Mouse (Mus musculus) Patski (cell line): ENCODE measurements at regions not wholly inside any gene's neighbourhood (a gene's known extent, or its start where the extent isn't known, plus 50 kb on each side); places are given as distances from the start of the nearest gene placed in this dataset.
A peak's percentile ranks its signal among the peaks of the same experiment; 100 is the strongest.

Experiments
- ATAC-seq: fragments of 100-300 bp; one replicate; pipeline ENCODE4 v1.8.0; 2021
- CTCF ChIA-PET: fragments of 350-600 bp; sonication (Branson Sonifier 250); formaldehyde crosslinking; loops from one replicate; lab custom pipeline; 2022; ENCODE audit warnings: inconsistent platforms; lab: Charles Lee
- POLR2A ChIA-PET: fragments of 350-600 bp; sonication (Branson Sonifier 250); formaldehyde crosslinking; loops from one replicate; lab custom pipeline; 2022; ENCODE audit warnings: antibody characterized with exemption, inconsistent platforms; lab: Charles Lee
- DNase-seq: peaks from one replicate; pipeline ENCODE4 v3.0.0-alpha.2; 2011; ENCODE audit warnings: low read depth, low spot score
- H3K27me3 ChIP-seq: fragments of 371-371 bp; one replicate; pipeline ENCODE4 v1.5.1; 2021
- CTCF ChIP-seq: fragments of 100-300 bp; IDR thresholded peaks from one replicate; pipeline ENCODE4 v1.5.1; 2021
- in situ Hi-C: fragments of 300-500 bp; cut with MboI; formaldehyde crosslinking; loops from 3 replicates; pipeline ENCODE4 v1.11.1; 2018; ENCODE audit warnings: low pct_unique_long_range_greater_than_20kb, mixed read lengths

DNA sequence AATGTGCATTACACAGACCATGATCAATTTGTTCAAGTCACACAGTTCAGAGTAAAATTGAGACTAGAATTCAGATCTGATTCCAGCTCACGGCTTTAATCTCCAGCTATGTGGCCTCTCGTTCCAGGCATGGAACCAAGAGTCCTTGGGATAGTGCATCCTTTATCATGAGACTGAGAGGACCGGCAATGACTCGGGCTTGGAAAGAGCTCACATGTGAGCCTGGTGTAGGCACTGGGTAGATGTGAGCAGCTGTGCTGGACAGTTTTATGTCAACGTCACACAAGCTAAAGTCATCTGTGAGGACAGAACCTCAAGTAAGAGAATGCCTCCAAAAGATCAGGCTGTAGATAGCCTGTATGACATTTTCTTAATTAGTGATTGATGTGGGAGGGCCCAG, 228.3 kb downstream of the Plpp3 start:
- ATAC-seq = no peak
- no peak for DNase-seq
- ChIA-PET CTCF (no interaction called here), POLR2A (no interaction called here)
- no peak for TF ChIP-seq CTCF
- H3K27me3 ChIP-seq = no peaks in the 10 kb centered on the region
- in situ Hi-C loops = no loop called here

DNA sequence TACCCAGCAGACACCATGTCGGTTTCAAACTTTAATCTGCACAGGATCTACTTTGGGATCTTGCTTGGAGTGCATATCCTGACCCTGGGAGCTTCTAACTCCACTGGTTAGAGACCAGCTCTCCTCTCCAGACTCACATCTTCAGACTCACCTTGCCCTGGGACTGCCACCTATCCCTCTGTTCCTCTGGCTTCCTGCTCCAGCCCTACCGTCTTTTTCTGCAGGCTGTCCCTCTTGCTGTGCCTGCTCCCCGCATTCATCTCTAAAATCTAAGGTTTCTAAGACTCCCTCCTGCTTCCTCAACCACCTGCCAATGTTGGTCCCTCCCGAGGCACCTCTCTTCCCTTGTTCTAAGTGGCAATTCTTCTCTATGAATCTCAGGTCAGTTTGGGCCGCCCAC, 233.2 kb downstream of the Plpp3 start:
- no peak for ATAC-seq
- CTCF ChIA-PET = no interaction called here

GRCm38 (mm10) chr4:105394366-105394765, 237.2 kb downstream of the Plpp3 start:
- no peak for DNase-seq
- TF ChIP-seq CTCF = no peak
- POLR2A ChIA-PET = no interaction called here
- CTCF ChIA-PET = no interaction called here
- ATAC-seq = no peak
- in situ Hi-C loops = no loop called here
- no peaks in the 10 kb centered on the region for H3K27me3 ChIP-seq

More for the DNA sequence above, 233.2 kb downstream of the Plpp3 start:
- DNase-seq = no peak
- TF ChIP-seq CTCF = no peak
- POLR2A ChIA-PET = interaction anchor here (0.6 kb wide), 1 partner anchor 125 kb away, joined by 3 read pairs; no protein-coding TSS in a partner anchor
- in situ Hi-C loops = no loop called here
- no peaks in the 10 kb centered on the region for H3K27me3 ChIP-seq

- in situ Hi-C loops = no loop called here
- ChIA-PET CTCF (interaction anchor here (0.8 kb wide), 1 partner anchor 132 kb away, joined by 3 read pairs; no protein-coding TSS in a partner anchor), POLR2A (interaction anchor here (0.5 kb wide), 1 partner anchor 10 kb away, joined by 6 read pairs; no protein-coding TSS in a partner anchor)
- no peaks in the 10 kb centered on the region for H3K27me3 ChIP-seq
- ATAC-seq = no peak
- no peak for TF ChIP-seq CTCF
- no peak for DNase-seq
Measured at GRCm38 (mm10) chr4:105397451-105397850, 240.3 kb downstream of the Plpp3 start.

DNA sequence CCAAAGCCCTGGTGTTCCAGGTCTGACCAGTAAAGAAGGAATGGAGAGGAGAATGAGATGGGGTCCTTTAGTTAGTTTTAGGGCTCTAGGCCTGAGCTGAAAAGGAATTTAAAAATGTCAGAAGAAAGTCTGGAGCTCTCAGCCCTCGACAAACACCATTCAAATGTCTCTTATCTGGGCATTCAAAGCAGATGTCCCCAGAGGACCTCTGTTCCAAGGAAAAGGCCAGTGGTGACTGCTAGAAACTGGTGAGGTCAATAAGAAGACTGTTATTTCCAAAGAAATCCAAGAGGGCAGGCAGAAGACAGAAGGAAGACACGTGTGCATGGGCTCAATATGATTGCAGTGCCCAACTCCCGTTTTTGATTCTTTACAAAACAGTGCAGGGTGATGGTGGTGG, 244.9 kb downstream of the Plpp3 start:
- no peaks in the 10 kb centered on the region for H3K27me3 ChIP-seq
- DNase-seq (no peak), ATAC-seq (no peak)
- ChIA-PET CTCF (no interaction called here), POLR2A (no interaction called here)
- TF ChIP-seq CTCF = no peak
- in situ Hi-C loops = no loop called here

DNA sequence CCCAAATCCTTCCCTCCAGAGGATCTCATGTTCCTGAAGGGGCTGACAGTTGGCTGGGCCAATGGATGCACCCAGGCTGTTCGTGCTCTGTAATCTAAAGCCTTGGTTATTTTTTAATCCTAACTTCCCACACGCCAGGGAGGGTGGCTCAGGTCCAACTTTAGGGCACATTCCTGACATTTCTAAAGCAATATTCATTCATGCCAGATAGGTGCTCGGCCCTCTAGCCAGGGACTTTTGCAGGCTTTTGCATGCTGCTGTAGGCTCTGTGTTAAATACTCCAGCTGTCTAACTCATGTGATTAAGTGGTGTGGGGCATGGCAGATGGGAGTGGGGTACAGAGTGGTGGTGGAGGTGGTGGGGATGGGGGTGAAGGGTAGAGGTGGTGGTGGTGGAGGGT, 246.0 kb downstream of the Plpp3 start:
- ATAC-seq (peak; percentile 83), DNase-seq (peak; percentile 64)
- no peak for TF ChIP-seq CTCF
- ChIA-PET CTCF (no interaction called here), POLR2A (no interaction called here)
- H3K27me3 ChIP-seq = no peaks in the 10 kb centered on the region
- in situ Hi-C loops = no loop called here

- DNase-seq (no peak), ATAC-seq (peak; percentile 35)
- ChIA-PET CTCF (interaction anchor here (0.6 kb wide), 1 partner anchor 17 kb away, joined by 3 read pairs; no protein-coding TSS in a partner anchor), POLR2A (no interaction called here)
- no peaks in the 10 kb centered on the region for H3K27me3 ChIP-seq
- TF ChIP-seq CTCF = no peak
- in situ Hi-C loops = no loop called here
Measured at GRCm38 (mm10) chr4:105403686-105404085, 246.5 kb downstream of the Plpp3 start.

DNA sequence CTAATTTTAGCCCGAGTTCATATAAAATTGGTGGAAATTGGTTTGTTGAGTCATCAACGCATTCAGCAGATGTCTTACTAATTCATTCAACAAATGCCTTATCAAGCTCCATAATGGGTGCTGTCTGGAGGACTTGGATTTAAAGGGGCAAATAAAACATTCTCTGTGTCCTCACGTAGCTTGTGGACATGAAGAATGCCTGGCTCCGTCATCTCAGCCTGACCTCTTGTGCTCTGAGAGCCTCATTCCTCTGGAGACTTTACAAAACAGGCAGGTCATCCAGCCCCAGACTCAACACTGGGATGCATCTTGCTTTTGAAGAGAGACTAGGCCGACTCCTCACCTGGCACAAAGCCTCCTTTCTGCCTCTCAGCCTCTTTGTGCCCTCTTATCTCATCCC, 248.6 kb downstream of the Plpp3 start:
- ChIA-PET CTCF (no interaction called here), POLR2A (no interaction called here)
- in situ Hi-C loops = no loop called here
- ATAC-seq (no peak), DNase-seq (no peak)
- no peak for TF ChIP-seq CTCF
- H3K27me3 ChIP-seq = no peaks in the 10 kb centered on the region

DNA sequence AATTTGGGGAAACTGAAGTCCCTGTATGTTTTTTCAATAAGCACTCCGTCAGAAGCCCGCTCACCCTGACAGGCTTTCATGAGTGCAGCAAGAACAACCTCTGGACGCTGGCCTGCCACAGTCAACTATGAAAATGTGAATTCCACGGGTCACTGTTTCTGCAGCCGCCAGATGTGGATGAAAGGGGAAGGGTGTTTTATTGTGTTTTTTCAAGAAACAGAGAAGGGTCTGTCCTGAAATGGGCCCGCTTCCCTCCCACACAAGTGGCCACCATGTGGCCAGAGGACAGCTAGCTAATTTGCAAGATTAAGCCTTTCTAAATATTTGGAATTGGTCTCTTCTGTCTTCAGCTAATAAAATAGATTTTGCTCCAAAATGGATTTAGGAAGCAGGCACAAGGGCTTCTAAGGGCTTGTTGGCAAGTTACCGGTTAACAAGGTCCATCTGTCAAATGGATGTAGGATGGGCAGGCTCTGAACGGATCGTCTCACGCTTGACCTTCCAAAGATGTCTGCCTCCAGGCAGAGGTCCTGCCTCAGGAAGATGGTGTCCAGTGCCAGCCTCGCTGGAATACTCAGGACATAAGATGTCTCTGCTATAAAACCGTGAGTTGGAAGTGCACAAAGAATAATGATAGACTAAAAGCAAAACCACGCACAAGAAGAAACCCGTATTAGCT, 249.8 kb downstream of the Plpp3 start:
- no peaks in the 10 kb centered on the region for H3K27me3 ChIP-seq
- no peak for TF ChIP-seq CTCF
- DNase-seq (no peak), ATAC-seq (no peak)
- in situ Hi-C loops = no loop called here
- CTCF ChIA-PET = no interaction called here
- POLR2A ChIA-PET = no interaction called here

- TF ChIP-seq CTCF = no peak
- ChIA-PET POLR2A (no interaction called here), CTCF (no interaction called here)
- no peaks in the 10 kb centered on the region for H3K27me3 ChIP-seq
- in situ Hi-C loops = no loop called here
- DNase-seq (no peak), ATAC-seq (no peak)
Measured at GRCm38 (mm10) chr4:105408896-105409295, 251.7 kb downstream of the Plpp3 start.

DNA sequence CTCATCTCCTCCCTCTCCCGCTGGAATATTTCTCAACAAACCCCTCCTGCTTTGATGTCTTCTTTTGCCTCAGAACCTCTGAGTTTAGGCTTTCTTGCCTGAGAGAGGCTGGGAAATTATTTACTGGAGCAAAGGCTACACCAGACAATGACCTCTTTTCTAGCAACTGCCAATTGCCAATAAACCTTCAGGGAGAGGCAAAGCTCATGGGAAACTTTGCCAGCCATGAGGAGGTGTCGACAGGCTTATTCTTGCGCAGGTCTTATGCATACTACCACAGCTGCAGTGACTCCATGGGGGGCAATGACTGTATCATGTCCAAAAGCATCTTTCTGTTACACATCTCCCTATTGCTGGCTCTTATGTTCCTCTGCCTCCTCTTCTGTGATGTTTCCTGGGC, 260.0 kb downstream of the Plpp3 start:
- H3K27me3 ChIP-seq = no peaks in the 10 kb centered on the region
- no peak for TF ChIP-seq CTCF
- DNase-seq (no peak), ATAC-seq (no peak)
- in situ Hi-C loops = no loop called here
- ChIA-PET POLR2A (no interaction called here), CTCF (no interaction called here)

GRCm38 (mm10) chr4:105422466-105422865, 265.3 kb downstream of the Plpp3 start:
- no peak for DNase-seq

More at GRCm38 (mm10) chr4:105422466-105422865, 265.3 kb downstream of the Plpp3 start:
- POLR2A ChIA-PET = no interaction called here
- no peak for TF ChIP-seq CTCF
- CTCF ChIA-PET = no interaction called here
- H3K27me3 ChIP-seq = no peaks in the 10 kb centered on the region
- no peak for ATAC-seq
- in situ Hi-C loops = no loop called here
